Mouse (Mus musculus): ENCODE measurements around the gene Rabgef1. TPM values are rescaled to one million over a fixed set of nuclear protein-coding genes. Genes with fewer than 3 reads are reported as not detected.

The Rabgef1 gene
- polyA plus RNA-seq, 1 experiment from 2014 or later, result 48.7 TPM

DNA sequence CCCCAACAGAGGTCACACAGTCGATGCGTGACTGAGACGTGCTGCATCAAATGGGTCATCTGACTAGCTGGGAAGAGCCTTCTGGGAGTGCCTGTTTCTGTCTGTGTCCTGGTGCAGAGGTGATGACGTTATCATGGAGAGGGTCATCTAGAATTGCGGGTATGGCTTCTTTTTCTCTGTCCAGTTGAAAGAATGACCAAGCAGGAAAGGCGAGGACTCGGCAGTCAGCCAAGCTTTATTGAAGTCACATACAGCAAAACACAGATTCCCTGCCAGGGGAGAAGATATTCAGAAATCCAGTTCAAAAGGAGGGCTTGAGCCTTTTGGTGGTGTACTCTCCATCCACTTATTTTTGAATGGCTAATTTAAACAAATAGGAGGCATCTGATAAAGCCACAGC, 28.5 kb upstream of the Rabgef1 start:
- H3K9me3 ChIP-seq (replicated peaks; ENCODE audit: control insufficient read depth, low read length, poor library complexity, severe bottlenecking), result no peaks in the 10 kb centered on the region

DNA sequence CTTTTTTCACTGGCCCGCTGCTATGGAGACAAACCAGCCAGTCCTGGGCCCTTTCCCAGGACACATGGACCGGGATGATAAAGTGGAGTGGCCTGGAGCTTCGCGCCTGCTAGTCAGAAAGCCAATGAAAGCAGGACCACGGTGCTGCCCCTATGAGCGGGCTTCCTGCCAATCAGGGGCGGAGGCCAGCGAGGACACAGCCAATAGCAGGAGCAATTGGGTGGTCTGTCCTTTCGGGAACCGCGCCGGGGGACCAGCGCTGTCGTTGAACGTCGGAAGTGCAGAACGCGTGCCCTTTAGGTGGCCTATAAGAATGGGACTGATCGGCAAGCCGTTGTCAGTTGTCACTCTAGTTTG, 27.6 kb upstream of the Rabgef1 start:
- Histone ChIP-seq H3K4me1 (ENCODE audit: control insufficient read depth, insufficient read depth, low read length) (peaks cover 24% of the 10 kb centered on the region), H3K9ac (ENCODE audit: low read depth, low read length) (peak overlapping the region; percentile 78), H3K27me3 (ENCODE audit: control insufficient read depth, insufficient read depth, low read depth, low read length) (no peaks in the 10 kb centered on the region), H3K4me3 (ENCODE audit: low read depth, low read length) (peak overlapping the region; percentile 80), H3K9me3 (replicated peaks; ENCODE audit: control insufficient read depth, low read length, poor library complexity, severe bottlenecking) (no peaks in the 10 kb centered on the region), H3K4me2 (ENCODE audit: low read length) (peak overlapping the region; percentile 81), H3K27ac (ENCODE audit: low read length) (peak overlapping the region; percentile 96), H3K36me3 (ENCODE audit: control insufficient read depth, insufficient read depth, low read length) (peaks cover 8% of the 10 kb centered on the region; the same call in 1 of the 2 replicates)
- peak; percentile 71 for ATAC-seq
- WGBS, result 2% methylated on average over 20 of the region's 20 CpGs

More for the DNA sequence above, 28.5 kb upstream of the Rabgef1 start:
- H3K27me3 ChIP-seq (ENCODE audit: control insufficient read depth, insufficient read depth, low read depth, low read length), result no peaks in the 10 kb centered on the region
- H3K9ac ChIP-seq (ENCODE audit: low read depth, low read length), result no peak overlapping the region
- H3K4me2 ChIP-seq (ENCODE audit: low read length), result no peak overlapping the region
- H3K4me1 ChIP-seq (ENCODE audit: control insufficient read depth, insufficient read depth, low read length), result peaks cover 24% of the 10 kb centered on the region
- 91% methylated on average over 7 of the region's 7 CpGs for WGBS
- 0 out of 2 replicates have a peak, but pooled peaks cover 2% of the 10 kb centered on the region for H3K36me3 ChIP-seq (ENCODE audit: control insufficient read depth, insufficient read depth, low read length)
- no peak for ATAC-seq
- no peak overlapping the region for H3K4me3 ChIP-seq (ENCODE audit: low read depth, low read length)
- no peak overlapping the region for H3K27ac ChIP-seq (ENCODE audit: low read length)

DNA sequence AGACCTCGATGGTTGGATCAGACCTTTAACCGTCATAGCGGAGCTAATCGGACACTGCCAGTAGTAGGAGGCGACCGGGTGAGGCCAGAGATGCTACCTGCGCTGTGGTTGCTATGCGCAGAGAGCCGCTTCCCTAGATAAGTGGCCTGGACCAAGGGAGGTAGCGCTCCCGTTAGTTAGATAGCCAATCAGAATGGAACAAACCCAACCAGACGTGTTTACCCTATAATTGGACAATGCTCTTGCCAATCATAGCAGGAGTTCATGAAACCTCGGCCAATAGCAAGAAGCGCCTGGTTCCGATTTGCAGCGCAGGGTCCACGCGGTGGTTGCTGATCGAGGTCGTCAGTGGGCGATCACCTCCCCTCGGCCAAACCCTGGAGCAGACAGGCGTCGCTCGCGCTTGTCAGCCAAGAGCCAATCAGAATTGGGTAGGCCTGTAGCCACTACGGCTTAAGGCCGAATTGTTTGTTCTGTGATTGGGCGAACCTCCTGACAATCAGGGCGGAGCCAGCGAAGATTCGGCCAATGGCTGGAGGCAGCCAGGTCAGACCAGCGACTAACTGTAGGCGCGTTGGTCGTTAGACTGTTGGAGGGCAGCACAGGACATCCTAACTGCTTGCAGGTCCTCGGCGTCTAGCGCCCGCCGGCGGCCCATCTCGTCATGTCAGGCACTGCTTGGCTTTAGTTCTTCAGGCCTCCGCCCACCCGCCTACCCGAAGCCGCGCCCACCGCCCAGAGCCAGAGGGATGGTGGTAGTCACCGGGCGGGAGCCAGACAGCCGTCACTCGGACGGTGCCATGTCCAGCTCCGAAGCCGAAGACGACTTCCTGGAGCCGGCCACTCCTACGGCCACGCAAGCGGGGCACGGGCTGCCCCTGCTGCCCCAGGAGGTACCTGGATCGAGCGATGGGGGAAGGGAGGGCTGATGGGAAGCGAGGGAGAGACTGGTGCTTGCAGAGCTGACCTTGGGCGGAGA, 27.0 kb upstream of the Rabgef1 start, which contains the start of gene Kctd7:
TSS of gene Kctd7 (plus strand) at position 528 of the 979 bp plus-strand sequence.
- Histone ChIP-seq H3K9me3 (replicated peaks; ENCODE audit: control insufficient read depth, low read length, poor library complexity, severe bottlenecking) (no peaks in the 10 kb centered on the region), H3K4me2 (ENCODE audit: low read length) (peak within 1 kb of the TSS; percentile 81), H3K4me3 (ENCODE audit: low read depth, low read length) (peak within 1 kb of the TSS; percentile 80), H3K27ac (ENCODE audit: low read length) (peak within 1 kb of the TSS; percentile 96), H3K9ac (ENCODE audit: low read depth, low read length) (peak within 1 kb of the TSS; percentile 89), H3K4me1 (ENCODE audit: control insufficient read depth, insufficient read depth, low read length) (peaks cover 24% of the 10 kb centered on the region), H3K36me3 (ENCODE audit: control insufficient read depth, insufficient read depth, low read length) (peaks cover 8% of the 10 kb centered on the region; the same call in 1 of the 2 replicates), H3K27me3 (ENCODE audit: control insufficient read depth, insufficient read depth, low read depth, low read length) (no peaks in the 10 kb centered on the region)
- ATAC-seq, result peak; percentile 97
- 1% methylated on average over 65 of the region's 66 CpGs for WGBS

DNA sequence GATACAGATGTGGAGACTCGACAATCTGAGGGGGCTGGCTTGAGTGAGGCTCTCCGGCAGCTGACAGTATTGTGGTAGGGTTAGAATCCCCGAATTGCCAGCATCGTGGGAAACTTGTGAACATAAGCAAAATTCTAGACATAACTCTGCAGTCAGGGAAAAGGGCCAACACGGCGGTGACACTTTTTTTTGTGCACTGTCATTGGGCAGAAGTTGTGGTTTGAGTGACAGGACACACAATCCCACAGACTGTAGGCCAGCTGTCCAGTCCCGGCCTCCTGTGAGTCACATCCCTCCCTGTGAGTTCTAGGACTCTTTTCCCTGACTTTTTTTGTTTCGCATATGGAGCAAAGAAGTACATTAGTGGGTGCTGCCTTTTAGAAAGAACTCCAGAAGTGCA, 25.6 kb upstream of the Rabgef1 start:
- Histone ChIP-seq H3K4me3 (ENCODE audit: low read depth, low read length) (peak overlapping the region; percentile 80), H3K27me3 (ENCODE audit: control insufficient read depth, insufficient read depth, low read depth, low read length) (no peaks in the 10 kb centered on the region), H3K36me3 (ENCODE audit: control insufficient read depth, insufficient read depth, low read length) (peaks cover 11% of the 10 kb centered on the region; the same call in 1 of the 2 replicates), H3K4me2 (ENCODE audit: low read length) (peak overlapping the region; percentile 73), H3K9ac (ENCODE audit: low read depth, low read length) (peak overlapping the region; percentile 89; the same call in 1 of the 2 replicates), H3K9me3 (replicated peaks; ENCODE audit: control insufficient read depth, low read length, poor library complexity, severe bottlenecking) (no peaks in the 10 kb centered on the region), H3K4me1 (ENCODE audit: control insufficient read depth, insufficient read depth, low read length) (peaks cover 24% of the 10 kb centered on the region), H3K27ac (ENCODE audit: low read length) (no peak overlapping the region)
- no peak for ATAC-seq
- 91% methylated on average over 8 of the region's 8 CpGs for WGBS

DNA sequence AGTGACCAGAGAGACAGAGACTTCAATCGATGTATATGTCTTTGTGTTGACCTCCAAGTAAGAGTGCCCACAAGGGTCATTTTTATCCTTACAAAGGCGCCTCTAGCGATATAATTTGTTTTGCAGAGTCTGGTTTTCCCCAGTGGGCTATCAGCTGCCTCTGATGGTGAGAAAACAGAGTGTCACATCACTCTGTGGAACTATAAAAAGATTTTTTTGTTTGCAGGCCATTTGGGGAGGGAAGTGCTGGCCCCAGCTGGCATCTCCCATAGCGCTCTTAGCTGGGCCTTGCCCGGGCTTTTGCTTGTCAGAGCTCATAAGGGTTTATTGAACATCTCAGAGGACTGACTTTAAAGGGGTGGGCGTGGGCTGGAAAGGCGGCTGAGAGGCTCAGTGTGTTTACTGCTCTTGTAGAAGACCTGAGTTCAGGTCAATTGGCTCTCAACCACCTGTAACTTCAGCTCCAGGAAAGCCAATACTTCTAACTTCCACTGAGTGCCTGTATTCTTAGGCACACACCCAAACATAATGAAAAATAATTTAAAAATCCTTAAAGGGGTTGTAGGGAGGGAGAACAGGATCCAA, 21.8 kb upstream of the Rabgef1 start:
- Histone ChIP-seq H3K27ac (ENCODE audit: low read length) (no peak overlapping the region), H3K4me3 (ENCODE audit: low read depth, low read length) (no peak overlapping the region), H3K4me2 (ENCODE audit: low read length) (no peak overlapping the region), H3K9me3 (replicated peaks; ENCODE audit: control insufficient read depth, low read length, poor library complexity, severe bottlenecking) (no peaks in the 10 kb centered on the region), H3K27me3 (ENCODE audit: control insufficient read depth, insufficient read depth, low read depth, low read length) (no peaks in the 10 kb centered on the region), H3K4me1 (ENCODE audit: control insufficient read depth, insufficient read depth, low read length) (peaks cover 20% of the 10 kb centered on the region), H3K36me3 (ENCODE audit: control insufficient read depth, insufficient read depth, low read length) (peaks cover 25% of the 10 kb centered on the region), H3K9ac (ENCODE audit: low read depth, low read length) (no peak overlapping the region)
- no peak for ATAC-seq
- 83% methylated on average over 7 of the region's 7 CpGs for WGBS

DNA sequence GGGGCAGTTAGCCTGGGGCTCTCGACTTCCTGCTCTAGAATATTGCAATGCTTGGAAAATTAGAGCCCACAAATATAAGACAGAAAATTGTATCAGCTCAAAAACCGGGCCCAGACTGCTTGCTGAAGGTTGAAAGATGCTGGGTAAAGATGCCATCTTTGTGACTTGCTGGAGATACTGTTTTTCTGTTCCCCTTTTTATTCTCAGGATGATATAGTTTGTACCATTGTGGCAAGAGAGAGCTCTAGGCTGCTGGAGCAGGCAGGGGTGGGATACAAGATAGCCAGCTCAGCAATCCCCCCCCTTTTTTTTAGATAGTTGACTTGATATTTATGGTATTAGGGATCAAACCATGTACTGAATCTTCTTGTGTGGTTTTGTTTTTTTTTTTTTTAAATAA, 17.3 kb upstream of the Rabgef1 start:
- no peak overlapping the region for H3K4me2 ChIP-seq (ENCODE audit: low read length)
- H3K27me3 ChIP-seq (ENCODE audit: control insufficient read depth, insufficient read depth, low read depth, low read length), result no peaks in the 10 kb centered on the region
- no peak overlapping the region for H3K27ac ChIP-seq (ENCODE audit: low read length)
- no peak overlapping the region for H3K9ac ChIP-seq (ENCODE audit: low read depth, low read length)
- no peaks in the 10 kb centered on the region for H3K4me1 ChIP-seq (ENCODE audit: control insufficient read depth, insufficient read depth, low read length)
- H3K9me3 ChIP-seq (replicated peaks; ENCODE audit: control insufficient read depth, low read length, poor library complexity, severe bottlenecking), result no peaks in the 10 kb centered on the region
- ATAC-seq, result no peak
- no peak overlapping the region for H3K4me3 ChIP-seq (ENCODE audit: low read depth, low read length)
- peaks cover 18% of the 10 kb centered on the region for H3K36me3 ChIP-seq (ENCODE audit: control insufficient read depth, insufficient read depth, low read length)
- WGBS, result 98% methylated on average over 2 of the region's 2 CpGs

DNA sequence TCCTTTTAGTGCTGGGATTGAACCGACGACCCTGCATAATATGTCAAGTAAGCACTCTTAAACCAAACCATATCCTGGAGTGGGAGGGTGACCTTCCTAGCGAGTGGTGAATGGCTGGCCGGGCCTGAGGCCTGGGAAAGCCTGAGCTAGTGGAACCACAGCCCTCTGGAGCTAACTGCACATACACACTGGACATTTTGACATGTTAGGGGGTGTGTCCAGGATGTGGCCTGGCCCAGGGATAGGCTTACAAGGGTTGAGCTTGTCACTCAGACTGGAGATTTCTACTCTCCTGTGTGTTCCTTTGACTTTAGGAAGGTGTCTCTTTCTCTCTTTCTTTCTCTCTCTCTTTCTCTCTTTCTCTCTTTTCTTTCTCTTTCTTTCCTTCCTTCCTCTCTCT, 13.1 kb upstream of the Rabgef1 start:
- 83% methylated on average over 4 of the region's 4 CpGs for WGBS

DNA sequence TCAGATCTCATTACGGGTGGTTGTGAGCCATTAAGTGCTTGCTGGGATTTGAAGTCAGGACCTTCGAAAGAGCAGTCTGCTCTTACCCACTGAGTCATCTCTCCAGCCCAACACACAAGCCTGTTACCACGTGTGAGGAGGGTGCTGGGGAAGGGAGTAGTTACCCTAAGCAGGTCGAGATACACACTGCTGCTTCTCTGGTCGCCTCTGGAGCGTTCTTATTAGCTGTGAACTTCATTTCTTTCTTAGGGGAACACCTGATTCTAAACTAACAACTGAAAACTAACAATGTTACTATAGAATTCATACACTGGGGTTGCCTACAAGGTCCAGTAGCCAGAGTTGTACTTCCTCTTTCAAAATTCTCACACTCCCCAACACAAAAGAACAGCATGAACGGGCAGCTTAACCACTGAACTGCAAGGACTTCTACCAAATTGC, 11.8 kb upstream of the Rabgef1 start:
- H3K9ac ChIP-seq (ENCODE audit: low read depth, low read length), result no peak overlapping the region
- no peak overlapping the region for H3K4me3 ChIP-seq (ENCODE audit: low read depth, low read length)
- H3K9me3 ChIP-seq (replicated peaks; ENCODE audit: control insufficient read depth, low read length, poor library complexity, severe bottlenecking), result no peaks in the 10 kb centered on the region
- ATAC-seq, result no peak
- H3K27me3 ChIP-seq (ENCODE audit: control insufficient read depth, insufficient read depth, low read depth, low read length), result no peaks in the 10 kb centered on the region; the same call in 1 of the 2 replicates
- 70% methylated on average over 7 of the region's 7 CpGs for WGBS
- no peaks in the 10 kb centered on the region for H3K4me1 ChIP-seq (ENCODE audit: control insufficient read depth, insufficient read depth, low read length)
- H3K36me3 ChIP-seq (ENCODE audit: control insufficient read depth, insufficient read depth, low read length), result no peaks in the 10 kb centered on the region
- H3K4me2 ChIP-seq (ENCODE audit: low read length), result no peak overlapping the region
- no peak overlapping the region for H3K27ac ChIP-seq (ENCODE audit: low read length)

More for the DNA sequence above, 13.1 kb upstream of the Rabgef1 start:
- no peaks in the 10 kb centered on the region for H3K4me1 ChIP-seq (ENCODE audit: control insufficient read depth, insufficient read depth, low read length)
- H3K27me3 ChIP-seq (ENCODE audit: control insufficient read depth, insufficient read depth, low read depth, low read length), result no peaks in the 10 kb centered on the region
- H3K36me3 ChIP-seq (ENCODE audit: control insufficient read depth, insufficient read depth, low read length), result no peaks in the 10 kb centered on the region
- H3K9me3 ChIP-seq (replicated peaks; ENCODE audit: control insufficient read depth, low read length, poor library complexity, severe bottlenecking), result no peaks in the 10 kb centered on the region
- no peak overlapping the region for H3K9ac ChIP-seq (ENCODE audit: low read depth, low read length)
- ATAC-seq, result no peak
- no peak overlapping the region for H3K4me3 ChIP-seq (ENCODE audit: low read depth, low read length)
- H3K27ac ChIP-seq (ENCODE audit: low read length), result no peak overlapping the region
- no peak overlapping the region for H3K4me2 ChIP-seq (ENCODE audit: low read length)

DNA sequence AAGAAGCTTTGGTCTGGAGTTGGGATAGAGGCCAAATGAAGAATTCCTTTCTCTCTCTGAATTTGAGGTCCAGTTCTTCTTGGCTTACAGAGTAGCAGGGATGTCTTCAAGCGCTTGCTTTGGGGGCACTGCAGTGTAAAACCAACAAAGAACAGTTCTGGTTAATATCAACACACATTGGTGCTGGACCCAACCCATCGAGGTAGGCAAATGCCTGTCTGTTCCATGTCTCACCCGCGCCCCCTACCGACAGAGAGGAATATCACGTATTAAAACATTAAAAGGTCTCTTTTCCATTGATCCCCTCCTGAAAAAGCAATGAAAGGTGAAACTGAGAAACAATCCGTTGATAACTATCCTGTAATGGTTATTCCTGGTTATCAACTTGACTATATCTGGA, 7.9 kb upstream of the Rabgef1 start:
- Histone ChIP-seq H3K9me3 (replicated peaks; ENCODE audit: control insufficient read depth, low read length, poor library complexity, severe bottlenecking) (no peaks in the 10 kb centered on the region), H3K27ac (ENCODE audit: low read length) (no peak overlapping the region), H3K4me3 (ENCODE audit: low read depth, low read length) (no peak overlapping the region), H3K27me3 (ENCODE audit: control insufficient read depth, insufficient read depth, low read depth, low read length) (no peaks in the 10 kb centered on the region; the same call in 1 of the 2 replicates), H3K9ac (ENCODE audit: low read depth, low read length) (no peak overlapping the region), H3K4me2 (ENCODE audit: low read length) (no peak overlapping the region), H3K36me3 (ENCODE audit: control insufficient read depth, insufficient read depth, low read length) (no peaks in the 10 kb centered on the region), H3K4me1 (ENCODE audit: control insufficient read depth, insufficient read depth, low read length) (no peaks in the 10 kb centered on the region)
- WGBS, result 4% methylated on average over 7 of the region's 7 CpGs
- no peak for ATAC-seq
